Mouse (Mus musculus): ENCODE results near the gene Ska3.

Gene Ska3

GRCm38 (mm10) chr14:57791171-57791570 lies 34.8 kb downstream of the Ska3 start:
- DNase-seq: no peak

- no peak for DNase-seq
These were observed 36.2 kb downstream of the Ska3 start for GRCm38 (mm10) chr14:57789759-57790158.

- DNase-seq: no peak
These were observed 36.7 kb downstream of the Ska3 start for GRCm38 (mm10) chr14:57789311-57789710.

GRCm38 (mm10) chr14:57787406-57787805 lies 38.6 kb downstream of the Ska3 start:
- DNase-seq: no peak

- no peak for DNase-seq
These were observed 53.7 kb downstream of the Ska3 start for GRCm38 (mm10) chr14:57772157-57772815.

GRCm38 (mm10) chr14:57769102-57769501 lies 56.9 kb downstream of the Ska3 start:
- no peak for DNase-seq

GRCm38 (mm10) chr14:57760447-57761412 lies 65.3 kb downstream of the Ska3 start:
- no peak for DNase-seq

- no peak for DNase-seq
These were observed 67.7 kb downstream of the Ska3 start, which contains the start of gene Lats2 for GRCm38 (mm10) chr14:57758237-57758636. Gene Lats2 (minus strand): TSS chr14:57758388.

All from kidney, adult 18-20 months (tissue).